Mouse (Mus musculus) forebrain, embryonic 13.5 days (tissue): ENCODE measurements around the gene Doc2a. TPM values are rescaled to one million over a fixed set of nuclear protein-coding genes. Genes with fewer than 3 reads are reported as not detected.

Experiments used
- ATAC-seq: fragments of 200-750 bp; cut with Nextera tagmentation; 2 replicates; pipeline ENCODE4 v1.8.0; 2017
- H3K27ac ChIP-seq: fragments of 300-500 bp; sonication (generic); 2 replicates; pipeline ENCODE4 v1.5.1; 2015; ENCODE audit warnings: inconsistent platforms, mild to moderate bottlenecking, moderate library complexity
- H3K27me3 ChIP-seq: fragments of 300-500 bp; sonication (generic); 2 replicates; pipeline ENCODE4 v1.6.1; 2015; ENCODE audit warnings: mild to moderate bottlenecking, inconsistent platforms
- H3K36me3 ChIP-seq: fragments of 300-500 bp; sonication (generic); 2 replicates; pipeline ENCODE4 v1.6.1; 2015; ENCODE audit warnings: mild to moderate bottlenecking, inconsistent platforms; ENCODE audit not compliant: poor library complexity, severe bottlenecking
- H3K4me1 ChIP-seq: fragments of 300-500 bp; sonication (generic); 2 replicates; pipeline ENCODE4 v1.6.1; 2015; ENCODE audit warnings: inconsistent platforms
- H3K4me2 ChIP-seq: fragments of 300-500 bp; sonication (generic); 2 replicates; pipeline ENCODE4 v1.6.1; 2015; ENCODE audit warnings: inconsistent platforms, mild to moderate bottlenecking, moderate library complexity
- H3K4me3 ChIP-seq: fragments of 300-500 bp; sonication (generic); 2 replicates; pipeline ENCODE4 v1.5.1; 2015; ENCODE audit warnings: mild to moderate bottlenecking, inconsistent platforms
- H3K9ac ChIP-seq: fragments of 300-500 bp; sonication (generic); 2 replicates; pipeline ENCODE4 v1.6.1; 2015; ENCODE audit warnings: mild to moderate bottlenecking, inconsistent platforms
- H3K9me3 ChIP-seq: fragments of 300-500 bp; sonication (generic); replicated peaks from 2 replicates; pipeline ENCODE4 v1.6.1; 2016; ENCODE audit warnings: inconsistent platforms
- WGBS: fragments of 180-500 bp; shearing (Covaris S2); methylation state at CpG from one replicate; pipeline ENCODE4 v1.1.7; 2015; 5-methylcytosine and 5-hydroxymethylcytosine counted together
- polyA plus RNA-seq: library from polyadenylated mRNA; unstranded; fragments of >200 nt; fragmentation: Nextera tagmentation; extraction: Ambion mirVana; gene quantifications from 2 replicates; pipeline ENCODE4 v1.2.1, GENCODE M21; 2015

Gene Doc2a
- polyA plus RNA-seq, 1 experiment from 2014 or later = 4.1 TPM

GRCm38 (mm10) chr7:126825952-126826351, 21.3 kb upstream of the Doc2a start:
- no peak overlapping the region for H3K27ac ChIP-seq
- H3K27me3 ChIP-seq = no peaks in the 10 kb centered on the region
- H3K4me2 ChIP-seq = peak overlapping the region; percentile 76; the same call in 1 of the 2 replicates
- no peaks in the 10 kb centered on the region for H3K9me3 ChIP-seq
- 78% methylated on average over 5 of the region's 5 CpGs for WGBS
- H3K9ac ChIP-seq = 0 out of 2 replicates have a peak overlapping the region, but pooled peaks have one; percentile 16
- ATAC-seq = no peak
- peaks cover 46% of the 10 kb centered on the region for H3K4me1 ChIP-seq
- H3K4me3 ChIP-seq = no peak overlapping the region
- peaks cover 15% of the 10 kb centered on the region for H3K36me3 ChIP-seq

- peak within 1 kb of the TSS; percentile 35 for H3K4me3 ChIP-seq
- peak within 1 kb of the TSS; percentile 31; the same call in 1 of the 2 replicates for H3K27ac ChIP-seq
- no peaks in the 10 kb centered on the region for H3K9me3 ChIP-seq
- no peaks in the 10 kb centered on the region for H3K27me3 ChIP-seq
- WGBS = 59% methylated on average over 5 of the region's 5 CpGs
- H3K4me2 ChIP-seq = peak within 1 kb of the TSS; percentile 66
- H3K36me3 ChIP-seq = peaks cover 15% of the 10 kb centered on the region
- H3K9ac ChIP-seq = peak within 1 kb of the TSS; percentile 52
- ATAC-seq = peak; percentile 22
- peaks cover 10% of the 10 kb centered on the region for H3K4me1 ChIP-seq
Measured at GRCm38 (mm10) chr7:126831539-126831938, 15.7 kb upstream of the Doc2a start, which contains the start of gene 4930451I11Rik. TSS of gene 4930451I11Rik (minus strand) at chr7:126831639.

- Histone ChIP-seq H3K4me3 (peak overlapping the region; percentile 35), H3K9me3 (no peaks in the 10 kb centered on the region), H3K27me3 (no peaks in the 10 kb centered on the region), H3K36me3 (peaks cover 15% of the 10 kb centered on the region), H3K9ac (peak overlapping the region; percentile 52), H3K4me1 (peaks cover 10% of the 10 kb centered on the region), H3K27ac (no peak overlapping the region), H3K4me2 (peak overlapping the region; percentile 66)
- ATAC-seq = peak; percentile 90
- 2% methylated on average over 21 of the region's 21 CpGs for WGBS
Measured at GRCm38 (mm10) chr7:126832036-126832598, 15.1 kb upstream of the Doc2a start.

- Histone ChIP-seq H3K27ac (no peak overlapping the region), H3K4me3 (no peak overlapping the region), H3K27me3 (no peaks in the 10 kb centered on the region), H3K4me1 (peaks cover 5% of the 10 kb centered on the region), H3K4me2 (no peak overlapping the region), H3K36me3 (peaks cover 15% of the 10 kb centered on the region), H3K9me3 (no peaks in the 10 kb centered on the region), H3K9ac (no peak overlapping the region)
- WGBS = 96% methylated on average over 1 of the region's 1 CpGs
- ATAC-seq = no peak
Measured at GRCm38 (mm10) chr7:126833294-126833693, 13.9 kb upstream of the Doc2a start.

- Histone ChIP-seq H3K9me3 (no peaks in the 10 kb centered on the region), H3K27ac (no peak overlapping the region), H3K27me3 (peaks cover under 1% of the 10 kb centered on the region), H3K36me3 (no peaks in the 10 kb centered on the region), H3K9ac (no peak overlapping the region), H3K4me2 (no peak overlapping the region), H3K4me3 (no peak overlapping the region), H3K4me1 (peaks cover 12% of the 10 kb centered on the region)
- 84% methylated on average over 9 of the region's 9 CpGs for WGBS
- no peak for ATAC-seq
Measured at GRCm38 (mm10) chr7:126843276-126843675, 3.9 kb upstream of the Doc2a start.

GRCm38 (mm10) chr7:126845516-126845915, 1.7 kb upstream of the Doc2a start:
- H3K4me2 ChIP-seq = no peak overlapping the region
- H3K36me3 ChIP-seq = no peaks in the 10 kb centered on the region
- no peaks in the 10 kb centered on the region for H3K9me3 ChIP-seq
- ATAC-seq = no peak
- no peak overlapping the region for H3K9ac ChIP-seq
- H3K4me1 ChIP-seq = peaks cover 21% of the 10 kb centered on the region
- no peak overlapping the region for H3K27ac ChIP-seq
- H3K4me3 ChIP-seq = no peak overlapping the region
- WGBS = 16% methylated on average over 2 of the region's 2 CpGs
- peaks cover 17% of the 10 kb centered on the region for H3K27me3 ChIP-seq

- peaks cover 21% of the 10 kb centered on the region for H3K4me1 ChIP-seq
- under 1% methylated on average over 60 of the region's 74 CpGs for WGBS
- H3K9ac ChIP-seq = peak overlapping the region; percentile 75
- peaks cover 11% of the 10 kb centered on the region for H3K36me3 ChIP-seq
- ATAC-seq = peak; percentile 52
- H3K4me2 ChIP-seq = peak overlapping the region; percentile 100
- peak overlapping the region; percentile 58 for H3K4me3 ChIP-seq
- no peak overlapping the region for H3K27ac ChIP-seq
- peaks cover 17% of the 10 kb centered on the region for H3K27me3 ChIP-seq
- no peaks in the 10 kb centered on the region for H3K9me3 ChIP-seq
Measured at GRCm38 (mm10) chr7:126847421-126848398, 494 bp downstream of the Doc2a start.

- H3K4me1 ChIP-seq = peaks cover 21% of the 10 kb centered on the region
- no peak overlapping the region for H3K27ac ChIP-seq
- peak overlapping the region; percentile 75 for H3K9ac ChIP-seq
- peaks cover 17% of the 10 kb centered on the region for H3K27me3 ChIP-seq
- H3K9me3 ChIP-seq = no peaks in the 10 kb centered on the region
- H3K4me2 ChIP-seq = peak overlapping the region; percentile 100
- H3K36me3 ChIP-seq = peaks cover 22% of the 10 kb centered on the region
- 23% methylated on average over 10 of the region's 10 CpGs for WGBS
- H3K4me3 ChIP-seq = peak overlapping the region; percentile 58
- 0 out of 2 replicates have a peak, but pooled peaks have one; percentile 9 for ATAC-seq
Measured at GRCm38 (mm10) chr7:126848794-126849193, 1.6 kb downstream of the Doc2a start.

- Histone ChIP-seq H3K9ac (no peak overlapping the region), H3K4me1 (peaks cover 21% of the 10 kb centered on the region), H3K27ac (no peak overlapping the region), H3K4me2 (no peak overlapping the region), H3K36me3 (peaks cover 34% of the 10 kb centered on the region), H3K27me3 (peaks cover 17% of the 10 kb centered on the region), H3K4me3 (no peak overlapping the region), H3K9me3 (no peaks in the 10 kb centered on the region)
- no peak for ATAC-seq
- 84% methylated on average over 6 of the region's 6 CpGs for WGBS
Measured at GRCm38 (mm10) chr7:126850161-126850560, 2.9 kb downstream of the Doc2a start.

- no peak overlapping the region for H3K4me2 ChIP-seq
- no peak for ATAC-seq
- H3K4me1 ChIP-seq = peaks cover 24% of the 10 kb centered on the region
- no peaks in the 10 kb centered on the region for H3K9me3 ChIP-seq
- H3K36me3 ChIP-seq = peaks cover 44% of the 10 kb centered on the region
- peak overlapping the region; percentile 36; the same call in 1 of the 2 replicates for H3K9ac ChIP-seq
- peaks cover 17% of the 10 kb centered on the region for H3K27me3 ChIP-seq
- H3K4me3 ChIP-seq = no peak overlapping the region
- WGBS = 32% methylated on average over 12 of the region's 12 CpGs
- H3K27ac ChIP-seq = no peak overlapping the region
Measured at GRCm38 (mm10) chr7:126851192-126851591, 4.0 kb downstream of the Doc2a start.

GRCm38 (mm10) chr7:126853454-126853853, 6.2 kb downstream of the Doc2a start:
- peaks cover 67% of the 10 kb centered on the region for H3K36me3 ChIP-seq
- no peak overlapping the region for H3K4me2 ChIP-seq
- no peak overlapping the region for H3K4me3 ChIP-seq
- ATAC-seq = no peak
- 84% methylated on average over 5 of the region's 5 CpGs for WGBS
- H3K27ac ChIP-seq = no peak overlapping the region
- H3K9ac ChIP-seq = no peak overlapping the region
- no peaks in the 10 kb centered on the region for H3K9me3 ChIP-seq
- H3K4me1 ChIP-seq = peaks cover 10% of the 10 kb centered on the region
- peaks cover 15% of the 10 kb centered on the region for H3K27me3 ChIP-seq

- Histone ChIP-seq H3K4me3 (no peak overlapping the region), H3K27ac (no peak overlapping the region), H3K4me1 (peaks cover 5% of the 10 kb centered on the region), H3K4me2 (no peak overlapping the region), H3K27me3 (no peaks in the 10 kb centered on the region), H3K36me3 (peaks cover 82% of the 10 kb centered on the region), H3K9ac (no peak overlapping the region), H3K9me3 (no peaks in the 10 kb centered on the region)
- WGBS = 72% methylated on average over 3 of the region's 3 CpGs
- ATAC-seq = no peak
Measured at GRCm38 (mm10) chr7:126855641-126856040, 8.4 kb downstream of the Doc2a start.
